Mouse (Mus musculus) heart, embryonic 11.5 days (tissue): Measurements from ENCODE around the gene Ankmy1. TPM values are rescaled to one million over a fixed set of nuclear protein-coding genes. Genes with fewer than 3 reads are reported as not detected.

Experiments used
- ATAC-seq: fragments of 200-750 bp; cut with Nextera tagmentation; replicated peaks from 2 replicates; pipeline ENCODE4 v1.8.0; 2017; ENCODE audit warnings: moderate library complexity; ENCODE audit not compliant: insufficient number of reproducible peaks, low FRiP score, low TSS enrichment
- H3K27ac ChIP-seq: fragments of 300-500 bp; sonication (generic); 2 replicates; pipeline ENCODE4 v1.5.1; 2014; ENCODE audit warnings: mild to moderate bottlenecking, low read depth, low read length
- H3K27me3 ChIP-seq: fragments of 300-500 bp; sonication (generic); 2 replicates; pipeline ENCODE4 v1.6.1; 2014; ENCODE audit warnings: mild to moderate bottlenecking, low read length, mixed read lengths; ENCODE audit not compliant: control insufficient read depth, insufficient read depth
- H3K36me3 ChIP-seq: fragments of 300-500 bp; sonication (generic); 2 replicates; pipeline ENCODE4 v1.6.1; 2014; ENCODE audit warnings: mild to moderate bottlenecking, low read length, moderate library complexity, mixed read lengths; ENCODE audit not compliant: control insufficient read depth, insufficient read depth
- H3K4me1 ChIP-seq: fragments of 300-500 bp; sonication (generic); 2 replicates; pipeline ENCODE4 v1.6.1; 2014; ENCODE audit warnings: low read length; ENCODE audit not compliant: control insufficient read depth, insufficient read depth
- H3K4me2 ChIP-seq: fragments of 300-500 bp; sonication (generic); 2 replicates; pipeline ENCODE4 v1.6.1; 2014; ENCODE audit warnings: mild to moderate bottlenecking, moderate library complexity
- H3K4me3 ChIP-seq: fragments of 300-500 bp; sonication (generic); 2 replicates; pipeline ENCODE4 v1.5.1; 2014; ENCODE audit warnings: low read depth, low read length
- H3K9ac ChIP-seq: fragments of 300-500 bp; sonication (generic); 2 replicates; pipeline ENCODE4 v1.6.1; 2014; ENCODE audit warnings: mild to moderate bottlenecking, low read depth, low read length, moderate library complexity
- H3K9me3 ChIP-seq: fragments of 300-500 bp; sonication (generic); replicated peaks from 2 replicates; pipeline ENCODE4 v1.6.1; 2016; ENCODE audit warnings: low read length; ENCODE audit not compliant: control insufficient read depth
- WGBS: fragments of 180-500 bp; shearing (Covaris S2); extraction: QIAGEN DNeasy Blood & Tissue Kit; methylation state at CpG from one replicate; pipeline ENCODE4 v1.1.7; 2014; ENCODE audit not compliant: insufficient replicate concordance; 5-methylcytosine and 5-hydroxymethylcytosine counted together
- polyA plus RNA-seq: library from polyadenylated mRNA; unstranded; fragments of >200 nt; fragmentation: Nextera tagmentation; extraction: Ambion mirVana; gene quantifications from 2 replicates; pipeline ENCODE4 v1.2.1, GENCODE M21; 2014

The Ankmy1 gene
- polyA plus RNA-seq, 1 experiment from 2014 or later: 0.34 TPM

DNA sequence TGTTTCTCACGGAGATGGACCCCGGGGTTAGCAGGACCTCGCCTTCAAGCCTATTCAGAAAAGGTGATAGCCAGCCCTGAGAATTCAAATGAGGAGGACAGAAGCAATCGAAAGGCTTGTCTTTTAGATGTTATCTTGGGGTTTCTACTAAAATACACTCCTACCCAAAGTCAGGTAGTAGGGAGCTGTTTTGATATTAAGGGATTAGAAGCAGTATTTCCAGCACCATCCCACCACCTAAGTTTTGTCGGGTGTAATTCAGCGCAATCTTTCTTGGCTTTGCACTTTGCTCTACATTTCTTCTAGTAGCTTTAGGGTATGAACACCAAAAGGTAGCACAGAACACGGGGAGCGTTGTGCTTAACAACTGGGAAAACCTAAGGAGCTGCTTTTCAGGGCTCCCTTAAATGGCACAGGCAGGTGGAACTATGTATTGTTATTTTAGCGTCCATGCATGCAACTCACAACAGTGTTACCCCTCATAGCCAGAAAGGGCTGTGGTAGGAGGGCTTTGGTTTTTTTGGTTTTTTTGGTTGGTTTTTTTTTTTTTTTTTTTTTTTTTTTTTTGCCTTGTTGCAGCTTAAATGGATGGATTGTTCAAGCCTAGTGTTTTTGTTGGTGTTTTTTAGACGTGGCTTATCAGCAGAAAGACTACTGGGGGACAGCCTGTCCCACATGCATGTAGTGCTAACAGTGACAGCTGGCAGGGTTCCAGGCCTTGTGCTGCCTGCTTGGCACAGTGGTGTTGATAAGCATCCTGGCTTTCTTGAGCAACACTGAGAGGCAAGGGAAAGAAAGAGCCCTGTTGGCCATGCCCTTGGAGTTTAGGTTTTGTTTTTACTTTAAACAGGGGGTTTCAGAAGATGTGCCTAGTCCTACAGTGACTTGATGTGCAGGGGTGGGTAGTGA lies 32.6 kb upstream of the Ankmy1 start:
- Histone ChIP-seq H3K4me3 (peak overlapping the region; percentile 77), H3K27me3 (no peaks in the 10 kb centered on the region), H3K27ac (peak overlapping the region; percentile 85), H3K36me3 (peaks cover 9% of the 10 kb centered on the region), H3K9me3 (no peaks in the 10 kb centered on the region; the same call in 1 of the 2 replicates), H3K4me2 (peak overlapping the region; percentile 78), H3K9ac (peak overlapping the region; percentile 66), H3K4me1 (peaks cover 11% of the 10 kb centered on the region)
- WGBS: 17% methylated on average over 10 of the region's 10 CpGs
- no peak for ATAC-seq

DNA sequence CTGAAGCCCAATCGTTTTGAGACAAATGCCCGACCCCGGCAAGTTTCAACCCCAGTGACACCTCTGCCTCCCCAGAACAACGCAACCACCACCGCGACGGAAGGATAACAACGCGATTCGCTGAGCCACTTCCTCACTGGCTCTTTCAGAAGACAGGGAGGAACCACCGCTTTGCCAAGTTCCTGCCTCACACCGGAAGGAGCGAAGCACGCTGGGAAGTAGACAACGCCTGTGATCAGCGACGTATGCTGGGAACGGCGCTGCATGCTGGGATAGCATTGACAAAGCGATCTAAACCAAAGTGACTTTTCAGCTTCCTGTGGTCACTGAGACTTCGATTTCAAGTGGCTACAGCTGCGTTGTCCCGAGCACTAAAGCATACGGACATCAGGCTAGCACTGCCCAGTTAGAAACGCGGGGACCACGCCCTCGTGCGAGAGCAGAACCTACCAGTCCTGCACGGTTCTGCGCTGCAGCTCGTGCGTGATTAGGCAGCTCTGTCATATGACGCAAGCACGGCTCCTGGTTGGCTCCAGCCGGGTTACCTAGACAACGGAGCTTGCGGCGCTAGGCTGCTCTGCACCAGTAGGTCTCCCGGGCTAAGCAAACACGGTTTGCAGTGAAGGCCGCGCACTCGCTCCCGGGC lies 31.6 kb upstream of the Ankmy1 start, which contains the start of gene Capn10:
TSS of gene Capn10 (plus strand) at position 195 of the 646 bp plus-strand sequence.
- peak; percentile 99 for ATAC-seq
- WGBS: under 1% methylated on average over 45 of the region's 45 CpGs
- Histone ChIP-seq H3K27me3 (no peaks in the 10 kb centered on the region), H3K4me2 (peak within 1 kb of the TSS; percentile 78), H3K9ac (peak within 1 kb of the TSS; percentile 66), H3K4me1 (peaks cover 11% of the 10 kb centered on the region), H3K36me3 (no peaks in the 10 kb centered on the region), H3K9me3 (no peaks in the 10 kb centered on the region; the same call in 1 of the 2 replicates), H3K27ac (peak within 1 kb of the TSS; percentile 85), H3K4me3 (peak within 1 kb of the TSS; percentile 77)

DNA sequence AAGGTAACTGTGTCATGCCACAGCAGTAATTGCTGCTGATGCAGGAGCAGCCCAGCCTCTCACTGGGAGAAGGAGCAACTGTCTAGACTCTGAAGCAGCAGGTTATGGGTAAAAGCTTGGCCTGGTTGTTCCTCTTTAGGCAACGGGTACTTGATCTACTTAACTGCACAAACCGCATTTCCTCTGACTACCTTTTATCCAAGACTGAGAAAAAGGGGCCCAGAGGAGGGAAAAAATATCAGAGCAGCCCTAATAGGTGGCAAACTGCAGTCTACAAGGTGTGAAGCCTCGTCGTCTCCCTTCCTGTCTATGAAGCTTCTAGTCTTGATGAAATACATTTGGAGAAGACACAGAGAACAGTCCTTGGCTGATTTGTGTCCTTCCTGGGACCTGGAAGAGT lies 30.9 kb upstream of the Ankmy1 start:
- H3K4me3 ChIP-seq: peak overlapping the region; percentile 77
- peak overlapping the region; percentile 66 for H3K9ac ChIP-seq
- H3K27ac ChIP-seq: peak overlapping the region; percentile 85
- no peaks in the 10 kb centered on the region for H3K27me3 ChIP-seq
- no peaks in the 10 kb centered on the region; the same call in 1 of the 2 replicates for H3K9me3 ChIP-seq
- peak overlapping the region; percentile 78 for H3K4me2 ChIP-seq
- no peaks in the 10 kb centered on the region for H3K36me3 ChIP-seq
- WGBS: 74% methylated on average over 4 of the region's 4 CpGs
- ATAC-seq: no peak
- peaks cover 11% of the 10 kb centered on the region for H3K4me1 ChIP-seq

DNA sequence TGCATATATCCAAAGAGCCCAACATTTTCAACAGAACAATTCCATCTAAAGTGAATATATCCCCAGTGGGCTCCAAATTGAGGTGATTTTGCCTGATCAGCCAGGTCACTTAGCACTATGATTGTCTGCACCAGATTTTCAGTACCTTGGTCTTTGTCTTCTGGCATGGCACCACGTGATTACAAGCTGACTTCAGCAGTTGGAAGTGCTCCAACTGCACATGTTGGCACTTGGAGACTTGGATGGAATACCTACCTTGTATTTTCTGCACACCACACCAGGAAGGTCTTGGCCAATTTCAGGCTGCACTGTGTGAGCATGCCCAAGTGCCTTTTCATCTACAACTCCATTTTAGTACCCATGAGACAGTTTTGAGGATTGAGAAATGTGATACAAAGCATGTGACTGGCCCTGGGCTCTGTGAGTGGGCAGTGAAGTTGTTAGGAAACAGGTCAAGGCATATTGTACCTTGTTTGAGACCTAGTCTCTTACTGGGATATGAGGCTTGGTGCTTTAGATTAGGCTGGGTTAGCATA lies 27.5 kb upstream of the Ankmy1 start:
- no peaks in the 10 kb centered on the region; the same call in 1 of the 2 replicates for H3K9me3 ChIP-seq
- 44% methylated on average over 1 of the region's 1 CpGs for WGBS
- H3K9ac ChIP-seq: no peak overlapping the region
- H3K4me2 ChIP-seq: no peak overlapping the region
- no peak overlapping the region for H3K4me3 ChIP-seq
- no peaks in the 10 kb centered on the region for H3K27me3 ChIP-seq
- no peak overlapping the region for H3K27ac ChIP-seq
- H3K4me1 ChIP-seq: peaks cover 3% of the 10 kb centered on the region
- no peak for ATAC-seq
- no peaks in the 10 kb centered on the region for H3K36me3 ChIP-seq

DNA sequence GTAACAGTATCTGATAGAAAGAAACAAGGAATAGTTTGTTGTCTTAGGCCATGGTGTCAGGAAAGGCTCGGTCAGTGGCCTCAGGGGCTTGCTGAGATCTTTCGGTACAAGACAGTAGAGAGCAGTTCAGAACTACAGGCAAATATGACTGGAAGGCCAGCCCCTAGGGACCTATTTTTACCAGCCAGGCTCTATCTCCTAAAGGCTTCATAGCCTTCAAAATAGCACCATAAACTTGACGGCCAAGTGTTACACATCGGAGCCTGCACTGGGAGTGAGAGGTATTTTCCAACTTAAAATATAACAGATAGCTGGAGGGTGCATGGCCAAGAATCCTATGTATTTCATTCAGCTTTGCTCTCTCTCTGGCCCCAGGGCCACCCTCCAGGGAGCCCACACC lies 18.8 kb upstream of the Ankmy1 start:
- Histone ChIP-seq H3K4me1 (no peaks in the 10 kb centered on the region), H3K9me3 (no peaks in the 10 kb centered on the region), H3K9ac (no peak overlapping the region), H3K4me2 (no peak overlapping the region; the same call in 1 of the 2 replicates), H3K4me3 (no peak overlapping the region), H3K27me3 (no peaks in the 10 kb centered on the region), H3K36me3 (peaks cover 17% of the 10 kb centered on the region), H3K27ac (no peak overlapping the region)
- WGBS: 72% methylated on average over 4 of the region's 4 CpGs
- ATAC-seq: no peak

DNA sequence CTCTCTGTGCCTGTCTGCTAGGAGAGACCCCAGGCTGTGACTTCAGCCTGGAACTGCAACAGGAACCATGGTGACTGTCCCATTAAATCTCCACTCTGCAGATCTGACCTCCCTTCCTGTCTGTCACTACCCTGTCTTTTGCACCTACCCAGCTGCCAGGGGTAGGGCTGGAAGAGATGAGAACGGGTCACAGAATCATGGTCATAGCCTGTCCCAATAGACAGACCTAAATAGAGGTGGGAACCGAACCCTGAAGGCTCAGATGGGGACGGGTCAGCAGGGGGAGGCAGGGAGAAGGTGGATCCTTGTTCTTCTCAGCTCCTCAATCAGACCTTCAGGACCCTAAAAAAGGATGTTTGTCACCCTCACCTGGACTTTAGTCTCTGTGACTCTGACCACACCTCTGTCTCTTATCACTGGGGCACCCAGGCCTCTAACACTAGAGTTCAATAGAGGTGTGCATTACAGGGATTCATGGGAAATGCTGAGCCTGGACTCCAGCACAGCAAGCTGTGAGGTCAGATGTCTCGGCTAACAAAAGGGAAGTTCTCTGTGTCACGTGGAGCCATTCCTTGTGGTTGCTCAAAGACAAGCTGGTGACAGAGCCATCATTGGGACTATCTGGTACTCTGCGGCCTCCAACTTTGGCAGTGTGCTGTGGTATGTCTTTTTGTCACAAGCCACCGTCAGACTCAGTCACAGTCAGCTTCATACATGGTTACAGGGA lies 17.9 kb upstream of the Ankmy1 start:
- no peak for ATAC-seq
- WGBS: 81% methylated on average over 7 of the region's 7 CpGs
- Histone ChIP-seq H3K27ac (no peak overlapping the region), H3K9ac (no peak overlapping the region), H3K9me3 (no peaks in the 10 kb centered on the region), H3K36me3 (peaks cover 21% of the 10 kb centered on the region), H3K4me2 (no peak overlapping the region), H3K4me3 (no peak overlapping the region), H3K27me3 (no peaks in the 10 kb centered on the region), H3K4me1 (no peaks in the 10 kb centered on the region)

DNA sequence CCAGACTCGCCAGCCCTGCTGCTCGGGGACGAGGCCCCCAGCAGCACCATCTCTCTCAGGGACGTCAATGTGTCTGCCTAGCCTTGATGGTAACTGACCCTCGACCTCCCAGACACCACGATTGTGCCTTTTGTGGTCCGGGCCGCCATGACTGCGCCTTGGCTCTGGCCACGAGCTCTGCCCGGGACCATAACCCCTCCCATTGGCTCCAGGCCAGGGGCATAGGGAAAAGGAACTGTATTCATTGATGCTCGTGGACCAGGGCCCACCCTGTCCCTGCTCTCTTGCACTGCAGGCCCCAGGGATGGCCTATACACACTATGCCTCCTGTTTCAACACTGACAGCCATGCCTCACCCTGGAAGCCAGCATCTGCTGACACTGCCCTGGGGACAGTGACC lies 17.1 kb upstream of the Ankmy1 start:
- no peak overlapping the region for H3K4me2 ChIP-seq
- peaks cover 26% of the 10 kb centered on the region for H3K36me3 ChIP-seq
- H3K27ac ChIP-seq: no peak overlapping the region
- 0 out of 2 replicates have a peak, but pooled peaks have one; percentile 18 for ATAC-seq
- no peak overlapping the region for H3K9ac ChIP-seq
- H3K4me3 ChIP-seq: no peak overlapping the region
- H3K9me3 ChIP-seq: no peaks in the 10 kb centered on the region
- WGBS: 88% methylated on average over 12 of the region's 12 CpGs
- no peaks in the 10 kb centered on the region for H3K4me1 ChIP-seq
- no peaks in the 10 kb centered on the region for H3K27me3 ChIP-seq

DNA sequence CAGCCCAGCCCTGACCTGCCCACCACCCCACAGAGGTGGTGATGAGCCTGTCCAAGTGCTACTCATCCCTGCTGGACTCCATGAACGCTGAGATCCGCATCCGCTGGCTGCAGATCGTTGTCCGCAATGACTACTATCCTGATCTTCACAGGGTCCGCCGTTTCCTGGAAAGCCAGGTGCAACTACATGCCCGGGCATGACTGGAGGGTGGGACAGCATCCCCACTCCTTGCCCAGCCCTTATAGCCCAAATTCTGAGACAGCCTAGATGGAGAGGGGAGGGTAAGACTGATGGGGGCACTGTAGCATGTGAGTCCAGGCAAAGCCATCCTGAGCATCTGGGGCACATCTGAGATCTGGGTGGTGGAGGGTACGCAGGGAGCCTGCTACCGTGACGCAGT lies 16.4 kb upstream of the Ankmy1 start:
- WGBS: 94% methylated on average over 11 of the region's 11 CpGs
- H3K9me3 ChIP-seq: no peaks in the 10 kb centered on the region
- no peak for ATAC-seq
- H3K36me3 ChIP-seq: peaks cover 26% of the 10 kb centered on the region
- H3K4me3 ChIP-seq: no peak overlapping the region
- no peak overlapping the region for H3K4me2 ChIP-seq
- no peaks in the 10 kb centered on the region for H3K4me1 ChIP-seq
- no peak overlapping the region for H3K27ac ChIP-seq
- no peaks in the 10 kb centered on the region for H3K27me3 ChIP-seq
- no peak overlapping the region for H3K9ac ChIP-seq
